Mouse (Mus musculus) adipocyte (in vitro differentiated cells): Measurements from ENCODE around the gene Abcd3.

ENCODE experiments used
- DNase-seq: peaks from one replicate; pipeline ENCODE4 v3.0.0-alpha.2; 2016; ENCODE audit warnings: low spot score

Abcd3 gene

GRCm38 (mm10) chr3:121814877-121815548, at the start of gene Abcd3:
Gene Abcd3 (minus strand): TSS chr3:121815302.
- peak; percentile 82 for DNase-seq

DNA sequence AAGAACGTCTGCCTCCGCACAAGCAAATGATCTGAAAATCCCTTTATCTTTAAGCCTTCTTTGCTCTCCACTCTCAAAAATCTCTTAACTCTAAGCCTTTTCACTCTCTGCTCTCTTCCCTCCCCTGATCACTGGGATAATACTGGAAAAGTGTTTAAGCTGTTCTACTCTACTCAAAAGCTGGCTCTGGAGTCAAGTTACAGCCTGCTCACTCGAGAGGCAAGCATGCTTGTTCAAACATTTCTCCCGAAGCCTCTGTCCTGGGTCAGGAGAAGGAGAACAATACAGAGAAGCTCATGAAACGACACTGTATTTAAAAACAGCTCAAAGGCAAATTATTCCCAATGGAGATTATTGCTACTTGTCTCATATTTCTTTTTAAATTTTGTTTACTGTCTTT, 44.0 kb upstream of the Abcd3 start:
- no peak for DNase-seq

GRCm38 (mm10) chr3:121856131-121856530, 41.0 kb upstream of the Abcd3 start:
- DNase-seq = no peak

GRCm38 (mm10) chr3:121853781-121854520, 38.8 kb upstream of the Abcd3 start:
- DNase-seq = no peak

DNA sequence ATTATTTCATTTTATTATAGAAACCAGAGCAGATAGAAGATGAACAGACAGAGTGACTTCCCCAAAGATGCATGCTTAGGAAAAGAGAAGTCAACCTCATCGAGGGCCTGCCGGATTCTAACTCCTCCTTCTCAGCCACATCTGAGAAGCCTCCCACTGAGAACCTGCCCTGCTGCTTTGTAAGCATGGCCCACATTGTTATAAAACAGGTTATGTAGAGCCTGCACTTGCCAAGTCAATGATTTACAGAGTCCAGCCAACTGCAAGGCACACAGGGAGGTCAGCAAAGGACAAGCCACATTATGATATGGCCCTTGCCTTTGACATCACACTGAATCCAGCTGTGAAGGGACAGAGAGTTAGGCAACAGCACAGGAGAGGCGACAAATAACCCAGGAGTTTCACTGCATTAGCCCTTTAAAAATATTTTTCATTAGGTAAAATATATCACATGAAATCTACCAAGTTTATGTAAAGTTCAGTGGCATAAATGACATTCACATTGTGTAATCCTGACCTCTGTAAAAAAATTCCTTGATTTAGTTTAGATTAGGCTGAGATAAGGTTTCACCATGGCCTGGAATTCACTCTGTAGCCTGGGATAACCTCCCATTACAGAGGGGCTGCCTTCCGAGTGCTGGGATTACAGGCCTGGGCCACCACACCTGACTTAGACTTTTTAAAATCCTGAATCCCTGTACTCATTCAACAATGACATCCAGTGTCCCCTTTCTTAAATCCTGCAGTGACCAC, 37.1 kb upstream of the Abcd3 start:
- no peak for DNase-seq

GRCm38 (mm10) chr3:121851006-121851405, 35.9 kb upstream of the Abcd3 start:
- no peak for DNase-seq

DNA sequence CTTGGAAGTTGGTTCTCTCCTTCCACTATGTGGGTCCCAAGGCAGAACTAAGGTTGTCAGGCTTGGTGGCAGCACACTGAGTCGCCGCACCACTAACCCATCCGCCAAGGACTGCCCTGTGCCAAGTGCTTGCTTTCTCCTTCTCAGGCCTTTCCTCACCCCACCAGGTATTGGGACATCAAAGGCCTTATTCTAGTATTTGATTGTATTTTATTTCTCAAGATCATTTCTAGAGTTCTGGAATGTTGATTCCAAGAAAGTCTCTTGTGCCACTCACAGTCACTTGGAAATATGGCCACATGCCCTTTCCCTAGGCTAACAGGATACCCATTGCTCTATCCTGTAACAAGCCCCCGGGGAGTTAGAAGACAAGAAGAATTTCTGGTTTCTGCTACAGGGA, 35.3 kb upstream of the Abcd3 start:
- no peak for DNase-seq

DNA sequence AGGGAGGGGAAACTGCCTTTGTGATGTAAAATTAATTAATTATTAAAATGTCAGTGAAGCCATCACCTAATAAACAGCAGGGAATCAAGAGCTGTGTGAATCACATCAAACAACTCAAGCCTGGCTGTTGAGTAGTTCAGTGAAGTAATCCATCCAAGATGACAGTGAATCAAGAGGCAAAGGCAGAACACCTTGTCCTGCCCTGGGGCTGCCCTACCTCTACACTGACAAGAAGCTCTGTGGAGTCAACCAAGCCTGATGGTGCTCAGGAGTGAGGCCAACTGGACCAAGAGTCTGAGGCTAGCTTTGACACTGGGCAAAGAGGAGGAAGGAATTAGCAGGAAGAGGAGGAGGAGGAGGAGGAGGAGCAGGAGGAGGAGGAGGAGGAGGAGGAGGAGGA, 32.2 kb upstream of the Abcd3 start:
- DNase-seq = no peak

GRCm38 (mm10) chr3:121844658-121845057, 29.6 kb upstream of the Abcd3 start:
- no peak for DNase-seq

GRCm38 (mm10) chr3:121844013-121844412, 28.9 kb upstream of the Abcd3 start:
- no peak for DNase-seq

DNA sequence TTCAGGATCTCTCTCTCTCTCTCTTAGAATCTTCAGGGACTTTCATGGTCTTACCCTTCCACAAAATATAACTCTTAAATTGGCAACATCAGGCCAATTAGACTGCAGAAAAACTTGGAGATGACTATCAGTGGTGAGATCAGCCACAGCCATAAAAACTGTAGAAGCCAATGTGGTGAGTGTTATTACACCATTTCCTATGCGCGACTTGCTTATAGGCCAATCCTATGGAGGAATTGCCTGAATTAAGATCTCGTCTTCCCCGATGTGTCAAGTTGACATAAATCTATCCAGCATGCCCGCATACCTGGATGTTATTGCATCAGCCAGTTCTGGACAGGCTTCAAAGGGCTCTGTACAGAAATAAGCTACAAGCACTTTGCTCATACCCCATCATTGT, 28.2 kb upstream of the Abcd3 start:
- DNase-seq = no peak

GRCm38 (mm10) chr3:121842306-121842860, 27.3 kb upstream of the Abcd3 start:
- no peak for DNase-seq

- peak; percentile 67 for DNase-seq
These were observed 26.4 kb upstream of the Abcd3 start for GRCm38 (mm10) chr3:121841412-121842014.

DNA sequence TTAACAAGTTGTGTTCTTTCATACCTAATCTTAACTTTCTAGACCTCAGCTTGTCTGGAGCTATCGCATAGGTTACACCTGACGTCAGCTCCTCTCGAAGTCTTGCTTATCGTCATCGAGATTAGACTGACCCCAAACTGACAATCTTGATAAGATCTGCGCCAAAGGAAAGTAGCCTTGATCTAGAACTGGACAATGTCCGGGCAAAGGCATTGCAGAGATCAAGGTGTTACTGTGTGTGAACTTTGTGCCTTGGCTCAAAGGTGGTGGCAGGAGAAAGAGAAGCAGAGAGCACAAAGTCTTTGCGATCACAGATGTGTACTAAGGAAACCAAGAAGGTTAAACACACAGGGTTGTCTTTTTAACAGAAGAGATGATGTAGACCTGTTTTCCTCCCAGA, 25.2 kb upstream of the Abcd3 start:
- no peak for DNase-seq

GRCm38 (mm10) chr3:121834732-121835131, 19.6 kb upstream of the Abcd3 start:
- DNase-seq = no peak

GRCm38 (mm10) chr3:121834250-121834649, 19.1 kb upstream of the Abcd3 start:
- no peak for DNase-seq

DNA sequence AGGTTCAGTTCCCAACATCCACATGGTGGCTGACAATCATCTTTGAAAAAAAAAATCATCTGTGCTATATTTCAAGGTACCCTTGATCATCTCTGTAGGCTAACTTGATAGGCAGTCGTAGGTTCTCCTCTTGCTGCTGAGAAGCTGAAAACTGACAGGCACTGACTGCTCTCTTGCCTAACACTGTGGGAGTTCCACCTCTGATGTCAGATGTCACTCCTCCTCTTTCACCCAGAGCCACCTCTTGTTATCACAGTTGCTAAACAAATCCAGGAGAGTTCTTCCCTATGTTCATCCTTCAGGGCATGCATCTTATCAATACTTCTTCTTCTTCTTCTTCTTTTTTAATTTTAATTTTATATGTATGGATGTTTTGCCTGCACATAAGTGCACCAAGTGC, 10.0 kb upstream of the Abcd3 start:
- no peak for DNase-seq

DNA sequence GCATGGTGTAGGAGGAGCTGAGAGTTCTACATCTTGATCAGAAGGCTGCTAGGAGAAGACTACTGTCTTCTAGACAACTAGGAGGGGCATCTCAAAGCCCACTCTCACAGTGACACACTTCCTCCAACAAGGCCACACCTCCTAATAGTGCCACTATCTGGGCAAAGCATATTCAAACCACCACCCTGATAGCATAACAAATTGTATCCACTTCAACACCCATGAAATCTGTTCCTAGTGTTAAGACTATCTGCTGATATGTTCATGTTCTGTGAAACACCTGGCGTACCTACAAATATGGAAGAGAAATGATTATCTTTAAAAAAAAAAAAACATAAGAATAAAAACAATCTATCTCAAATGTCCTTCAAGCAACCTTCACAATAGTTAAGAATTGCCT, 9.2 kb upstream of the Abcd3 start:
- DNase-seq = no peak

DNA sequence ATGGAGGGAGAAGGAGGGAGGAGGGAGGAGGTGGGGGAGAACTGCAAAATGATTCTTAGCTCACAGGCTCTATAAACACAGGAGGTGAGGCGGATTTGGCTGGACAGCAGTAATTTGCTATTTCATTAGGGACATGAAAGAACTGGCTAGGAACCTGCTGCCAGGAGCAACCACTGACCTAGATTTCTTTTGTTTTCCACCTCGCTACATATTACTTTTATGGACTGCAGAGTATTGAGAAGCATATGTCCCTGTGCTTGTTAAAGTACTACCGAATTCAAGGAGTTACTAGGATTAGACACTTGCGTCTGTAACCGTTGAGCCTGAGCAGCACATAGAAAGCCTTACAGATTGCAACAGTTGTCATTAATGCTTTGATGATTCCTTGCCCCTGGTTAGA, 7.5 kb upstream of the Abcd3 start:
- no peak for DNase-seq

GRCm38 (mm10) chr3:121821559-121822143, 6.5 kb upstream of the Abcd3 start:
- DNase-seq = no peak

DNA sequence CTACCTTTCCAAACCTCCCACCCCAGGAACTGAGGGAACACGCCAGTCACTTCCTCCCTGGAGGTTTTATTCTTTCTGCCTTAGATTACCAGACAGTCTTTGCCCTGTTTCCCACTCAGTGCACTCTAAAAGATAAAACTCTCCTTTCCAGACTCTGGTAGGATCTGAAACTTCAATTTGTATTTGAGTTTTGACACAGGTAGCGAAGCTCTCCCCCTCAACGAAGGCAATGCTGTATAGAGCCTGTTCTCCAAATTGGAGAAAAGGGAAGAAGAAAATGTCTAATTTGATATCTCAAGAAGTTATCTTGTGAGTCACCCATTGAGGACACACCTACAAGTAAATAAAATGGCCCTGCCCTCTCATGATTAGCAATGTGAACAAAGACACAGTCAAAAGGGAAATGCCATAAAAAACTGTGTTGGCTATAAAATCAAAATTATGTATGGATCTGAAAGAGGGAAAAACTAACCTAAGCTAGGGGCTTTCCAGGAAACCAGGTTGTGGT, 4.6 kb upstream of the Abcd3 start:
- DNase-seq = no peak
